Mouse (Mus musculus) skeletal muscle tissue, adult 2 months (tissue): ENCODE measurements around the gene Rasgef1c.

ENCODE experiments used
- DNase-seq: peaks from one replicate; pipeline ENCODE4 v3.0.0-alpha.2; 2012; ENCODE audit warnings: low read depth, low spot score

Rasgef1c gene

GRCm38 (mm10) chr11:49973657-49974340 is 72.2 kb downstream of the Rasgef1c start:
- DNase-seq, result no peak

GRCm38 (mm10) chr11:49974675-49975074 is 73.0 kb downstream of the Rasgef1c start:
- no peak for DNase-seq

- no peak for DNase-seq
Measured at GRCm38 (mm10) chr11:49977963-49978568, 76.4 kb downstream of the Rasgef1c start.

GRCm38 (mm10) chr11:49978935-49979334 is 77.3 kb downstream of the Rasgef1c start:
- no peak for DNase-seq

DNA sequence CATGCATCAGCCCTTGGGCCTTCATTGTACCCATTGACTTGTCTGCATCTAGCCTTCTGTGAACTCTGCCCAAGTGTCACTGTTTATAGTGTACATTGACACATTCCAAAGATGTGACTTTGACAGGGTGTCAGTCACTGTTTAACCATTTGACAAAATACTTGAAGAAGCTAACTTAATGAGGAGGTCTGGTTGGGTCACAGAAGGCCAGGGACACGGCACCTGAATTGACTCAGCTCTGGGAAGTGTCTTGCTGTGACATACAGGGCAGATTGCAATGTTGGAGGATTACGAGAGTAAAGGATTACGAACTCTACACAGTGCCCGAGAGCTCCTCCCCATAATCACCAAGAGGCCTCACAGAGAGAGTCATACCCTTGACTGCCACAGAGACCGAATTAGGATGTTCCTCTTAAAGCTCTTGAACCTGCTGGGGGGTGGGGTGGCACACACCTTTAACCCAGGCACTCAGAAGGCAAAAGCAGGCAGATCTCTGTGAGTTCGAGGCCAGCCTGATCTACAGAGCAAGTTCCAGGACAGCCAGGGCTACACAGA is 79.1 kb downstream of the Rasgef1c start:
- DNase-seq, result no peak

- no peak for DNase-seq
Measured at GRCm38 (mm10) chr11:49981321-49981963, 79.8 kb downstream of the Rasgef1c start.

GRCm38 (mm10) chr11:49982094-49982493 is 80.5 kb downstream of the Rasgef1c start:
- no peak for DNase-seq

- no peak for DNase-seq
Measured at GRCm38 (mm10) chr11:49982881-49983280, 81.2 kb downstream of the Rasgef1c start.

DNA sequence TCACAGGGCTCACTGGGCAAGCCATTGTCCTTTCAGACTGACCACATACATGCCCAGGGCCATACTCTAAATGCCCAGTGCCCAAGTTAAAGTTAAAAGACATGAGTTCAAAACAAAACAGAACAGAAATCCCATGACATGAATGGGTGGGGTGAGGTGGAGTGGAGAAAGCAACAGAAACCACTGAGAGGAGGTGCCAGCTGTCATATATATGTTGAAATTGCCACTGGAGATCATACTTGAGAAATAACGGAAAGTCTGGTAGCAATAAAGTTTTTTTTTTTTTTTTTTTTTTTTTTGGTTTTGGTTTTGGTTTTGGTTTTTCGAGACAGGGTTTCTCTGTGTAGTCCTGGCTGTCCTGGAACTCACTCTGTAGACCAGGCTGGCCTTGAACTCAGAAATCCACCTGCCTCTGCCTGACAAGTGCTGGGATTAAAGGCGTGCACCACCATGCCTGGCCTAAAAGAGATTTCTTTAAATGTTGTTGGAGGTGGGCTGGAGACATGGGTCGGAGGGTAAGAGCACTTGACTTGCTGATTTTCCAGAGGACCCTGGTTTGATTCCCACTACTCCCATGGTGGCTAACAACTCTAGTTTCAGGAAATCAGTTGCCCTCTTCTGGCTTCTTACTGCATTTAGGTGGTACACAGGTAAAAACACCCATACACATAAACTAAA is 82.4 kb downstream of the Rasgef1c start:
- no peak for DNase-seq

DNA sequence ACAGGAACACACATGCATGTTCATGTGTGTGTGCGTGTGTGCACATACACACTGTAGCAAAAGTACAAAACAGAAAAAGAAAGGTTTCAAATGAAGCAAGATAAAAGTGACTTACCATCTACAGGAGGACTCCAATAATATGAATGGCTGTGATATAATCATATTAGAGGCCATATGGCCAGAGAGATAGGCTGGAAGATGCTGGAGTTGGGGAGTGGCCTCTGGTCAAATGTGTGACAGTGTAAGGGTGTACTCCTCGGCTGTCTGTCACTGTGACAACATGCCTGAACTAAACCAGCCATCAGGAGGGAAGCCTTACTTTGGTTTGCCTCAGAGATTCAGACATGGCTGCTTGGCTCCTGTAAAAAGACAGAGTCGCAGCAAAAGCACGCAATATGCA is 83.4 kb downstream of the Rasgef1c start:
- DNase-seq, result no peak

DNA sequence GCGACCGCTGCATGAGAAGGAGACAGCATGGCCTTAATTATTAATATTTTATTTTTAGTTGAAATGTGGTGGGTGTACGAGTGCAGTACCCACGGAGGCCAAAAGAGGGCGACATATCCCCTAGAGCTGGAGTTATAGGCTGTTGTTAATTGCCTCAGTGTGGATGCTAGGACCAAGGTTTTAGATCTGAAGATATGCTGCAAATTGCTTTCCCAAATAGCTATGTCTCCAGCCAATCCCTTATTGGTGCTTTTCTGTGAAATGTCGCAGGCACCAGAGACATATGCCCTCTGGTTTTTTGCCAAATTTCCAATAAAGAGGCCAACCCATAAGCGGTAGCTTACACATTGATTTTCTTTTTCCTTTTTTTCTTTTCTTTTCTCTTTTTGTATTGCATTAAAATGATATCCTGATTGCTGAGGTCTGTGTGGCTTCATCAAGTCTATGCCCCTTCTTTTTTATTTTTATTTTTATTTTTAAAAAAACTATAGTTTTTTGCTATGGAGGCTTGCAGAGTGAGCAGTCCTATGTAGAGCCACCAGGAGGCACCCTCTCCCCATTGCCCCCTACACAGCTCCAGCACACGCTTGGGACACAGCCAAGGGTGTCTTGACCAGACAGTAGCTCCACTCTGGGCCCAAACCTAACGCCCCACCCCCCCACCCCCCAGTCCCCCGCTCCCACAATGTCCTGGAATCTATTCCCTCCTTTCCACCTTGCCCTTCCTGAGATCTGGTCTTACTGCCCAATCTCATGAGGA is 84.8 kb downstream of the Rasgef1c start:
- peak; percentile 32 for DNase-seq

DNA sequence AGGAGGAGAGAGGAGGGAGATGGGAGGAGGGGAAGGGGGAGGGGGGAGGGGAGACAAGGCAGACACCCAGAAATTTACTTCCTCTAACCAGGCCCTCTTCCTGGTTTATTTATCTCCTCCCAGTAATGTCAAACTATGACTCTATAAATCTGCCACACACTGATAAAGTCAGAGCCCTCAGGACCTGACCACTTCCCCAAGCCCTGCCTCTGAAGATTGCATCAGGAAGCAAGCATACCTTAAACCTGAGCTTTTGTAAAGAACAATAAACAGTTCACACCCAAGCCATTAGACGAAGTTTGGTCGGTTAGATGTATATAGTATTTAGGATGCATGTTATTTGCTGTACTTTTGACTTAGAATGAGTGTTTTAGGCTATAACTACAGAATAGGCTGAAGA is 92.9 kb downstream of the Rasgef1c start:
- DNase-seq, result no peak

DNA sequence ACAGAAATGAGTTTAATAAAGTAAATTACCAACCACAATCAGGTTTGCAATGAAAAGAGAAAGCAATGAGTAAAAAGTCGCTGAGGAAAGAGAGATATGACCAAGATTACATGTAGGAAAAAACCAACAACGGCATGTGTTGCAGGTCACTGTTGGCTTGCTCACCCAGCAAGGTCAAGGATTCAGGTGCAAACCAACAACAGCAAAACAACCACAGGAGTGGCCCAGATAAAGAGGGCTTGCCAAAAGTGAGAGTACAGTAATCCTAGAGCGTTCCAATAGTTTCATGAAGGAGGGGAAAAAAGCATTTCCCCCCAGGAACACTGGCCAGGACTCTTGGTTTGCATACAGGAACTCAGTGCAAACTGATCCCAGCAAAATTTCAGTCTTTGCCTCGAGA is 94.8 kb downstream of the Rasgef1c start:
- no peak for DNase-seq

- no peak for DNase-seq
Measured at GRCm38 (mm10) chr11:49997321-49997720, 95.7 kb downstream of the Rasgef1c start.

GRCm38 (mm10) chr11:50002853-50003252 is 101.2 kb downstream of the Rasgef1c start:
- no peak for DNase-seq

DNA sequence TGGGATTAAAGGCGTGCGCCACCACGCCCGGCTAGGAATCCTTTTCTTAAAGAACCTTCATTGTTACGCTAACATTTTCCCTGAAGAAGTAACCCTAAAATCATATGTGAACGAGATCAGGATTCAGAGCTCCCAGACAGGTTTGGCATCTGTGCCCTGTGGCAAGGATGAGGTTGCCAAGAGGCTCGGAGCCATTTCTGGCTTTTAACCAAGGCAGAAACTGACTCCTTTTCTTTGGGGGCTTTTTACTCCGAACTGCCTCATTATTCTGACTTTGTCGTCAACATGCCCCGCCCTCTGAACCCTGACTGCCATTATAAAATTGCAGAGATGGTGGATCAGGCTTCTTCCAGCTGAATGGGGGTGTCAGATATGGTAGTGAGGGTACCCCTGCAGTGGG is 106.1 kb downstream of the Rasgef1c start:
- no peak for DNase-seq

DNA sequence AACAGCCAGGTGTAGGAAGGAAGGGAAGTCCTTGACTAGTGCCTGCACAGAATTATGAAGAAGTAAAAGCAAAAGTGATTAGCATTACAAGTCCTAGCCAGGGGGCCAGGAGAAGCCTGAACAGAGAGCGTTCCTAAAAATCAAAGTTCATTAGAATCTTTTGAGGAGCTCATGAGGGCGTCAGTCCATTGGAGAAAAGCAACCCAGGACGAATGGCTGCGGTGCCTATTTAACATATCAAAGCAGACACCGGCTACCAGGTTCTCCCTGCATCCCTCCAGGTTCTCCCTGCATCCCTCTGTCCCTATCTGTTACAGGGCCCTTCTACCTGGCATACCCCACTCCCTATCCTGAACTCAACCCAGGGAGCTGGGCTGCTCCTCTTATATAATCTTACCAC is 106.6 kb downstream of the Rasgef1c start:
- DNase-seq, result no peak

DNA sequence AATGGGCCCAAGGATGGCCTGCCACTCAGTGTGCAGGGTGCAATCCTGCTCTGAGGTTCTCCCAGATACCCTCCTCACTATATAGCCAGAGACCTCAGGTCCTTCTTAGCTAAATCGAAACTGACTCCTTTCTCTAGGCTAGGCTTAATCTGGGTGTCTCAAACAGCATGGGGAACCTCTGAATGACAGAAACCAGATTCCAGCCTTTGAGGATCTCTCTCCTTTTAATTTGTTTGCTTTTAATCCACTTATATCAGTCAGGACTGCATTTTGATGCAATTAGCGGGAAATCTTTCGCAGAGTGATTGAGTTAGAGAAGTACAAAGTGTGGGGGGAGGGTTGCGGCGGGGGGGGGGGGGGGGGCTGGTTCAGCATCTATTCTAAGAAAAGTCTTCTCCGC is 111.4 kb downstream of the Rasgef1c start:
- DNase-seq, result no peak

DNA sequence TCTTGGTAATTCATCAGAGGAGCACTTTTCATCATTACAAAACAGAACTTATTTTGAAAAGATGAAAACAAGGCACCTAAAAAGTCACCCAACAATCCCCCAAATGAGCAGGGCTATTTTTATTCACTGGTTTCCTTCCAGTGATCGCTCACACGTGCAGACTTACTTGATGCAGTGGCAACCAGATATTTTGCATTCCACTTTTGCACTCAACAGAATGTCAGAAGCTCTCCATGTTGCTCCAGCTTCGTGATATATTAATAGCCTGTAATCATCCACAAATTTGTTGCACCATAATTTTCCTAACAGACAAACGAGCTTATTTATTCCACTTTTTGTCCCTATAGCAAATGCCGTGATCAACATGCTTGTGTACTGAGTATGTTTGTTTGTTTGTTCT is 114.9 kb downstream of the Rasgef1c start:
- no peak for DNase-seq

DNA sequence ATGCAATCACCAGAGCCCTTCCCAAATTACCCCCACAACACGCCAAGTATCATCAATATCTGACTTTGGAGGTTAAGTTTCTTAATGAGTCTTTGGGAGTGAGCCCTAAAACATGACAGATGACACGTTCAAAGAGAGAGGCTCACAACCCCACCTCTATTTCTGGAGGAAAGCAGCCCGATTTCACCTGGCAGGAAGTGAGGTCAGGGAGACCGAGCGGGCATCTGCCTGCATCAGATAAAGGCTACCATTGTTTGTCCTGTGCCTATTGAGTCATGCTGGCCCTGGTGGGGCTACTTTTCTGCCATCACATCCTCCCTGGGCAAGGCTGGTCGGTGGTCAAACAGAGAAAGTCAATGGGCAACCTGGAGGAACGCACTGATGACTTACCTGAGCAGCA is 115.9 kb downstream of the Rasgef1c start:
- no peak for DNase-seq

GRCm38 (mm10) chr11:50018848-50019247 is 117.2 kb downstream of the Rasgef1c start:
- no peak for DNase-seq
